Mouse (Mus musculus): Measurements from ENCODE around the gene Adgrb3. TPM values are rescaled to one million over a fixed set of nuclear protein-coding genes. Genes with fewer than 3 reads are reported as not detected.
"Not testable (repeated sequence)": the region's sequence is repeated elsewhere in the genome, so short reads cannot be mapped to it uniquely, and the experiment has no call there.

The Adgrb3 gene
- polyA plus RNA-seq, 2 experiments, result 1.8 to 2.2 TPM

GRCm38 (mm10) chr1:25033155-25034095, 796.1 kb downstream of the Adgrb3 start:
- no peak for TF ChIP-seq POLR2A (IDR thresholded peaks at IDR 0.05; ENCODE audit: borderline replicate concordance, extremely low read depth, insufficient read depth, insufficient read length)
- no peak overlapping the region for H3K4me2 ChIP-seq (replicated peaks; ENCODE audit: low read depth, low read length, severe bottlenecking)
- H3K36me3 ChIP-seq (ENCODE audit: control insufficient read depth, insufficient read depth, low read length), result no peaks in the 10 kb centered on the region
- ATAC-seq (ENCODE audit: low FRiP score, low read depth) (no peak), DNase-seq (ENCODE audit: low spot score) (no peak)
- no peak overlapping the region for H3K4me3 ChIP-seq (replicated peaks; ENCODE audit: low read length)
- H3K27ac ChIP-seq (replicated peaks; ENCODE audit: low read depth, low read length), result no peak overlapping the region
- H3K4me1 ChIP-seq (ENCODE audit: control insufficient read depth, insufficient read depth, low read length), result no peaks in the 10 kb centered on the region
- H3K9me3 ChIP-seq (ENCODE audit: control insufficient read depth, low read length), result no peaks in the 10 kb centered on the region
- H3K27me3 ChIP-seq (ENCODE audit: control insufficient read depth, insufficient read depth, low read length), result no peaks in the 10 kb centered on the region
- WGBS, result 54% methylated on average over 8 of the region's 8 CpGs
- H3K9ac ChIP-seq (ENCODE audit: low read depth, low read length, severe bottlenecking), result no peak overlapping the region

GRCm38 (mm10) chr1:25023156-25023555, 806.4 kb downstream of the Adgrb3 start:
- Histone ChIP-seq H3K27me3 (ENCODE audit: control insufficient read depth, insufficient read depth, low read length) (no peaks in the 10 kb centered on the region), H3K9ac (ENCODE audit: low read depth, low read length, severe bottlenecking) (no peak overlapping the region), H3K36me3 (ENCODE audit: control insufficient read depth, insufficient read depth, low read length) (no peaks in the 10 kb centered on the region), H3K9me3 (ENCODE audit: control insufficient read depth, low read length) (no peaks in the 10 kb centered on the region), H3K27ac (replicated peaks; ENCODE audit: low read depth, low read length) (no peak overlapping the region), H3K4me3 (replicated peaks; ENCODE audit: low read length) (no peak overlapping the region), H3K4me2 (replicated peaks; ENCODE audit: low read depth, low read length, severe bottlenecking) (no peak overlapping the region), H3K4me1 (ENCODE audit: control insufficient read depth, insufficient read depth, low read length) (no peaks in the 10 kb centered on the region)
- DNase-seq (ENCODE audit: low spot score) (no peak), ATAC-seq (ENCODE audit: low FRiP score, low read depth) (no peak)
- TF ChIP-seq POLR2A (IDR thresholded peaks at IDR 0.05; ENCODE audit: borderline replicate concordance, extremely low read depth, insufficient read depth, insufficient read length), result no peak
- WGBS, result 79% methylated on average over 3 of the region's 3 CpGs

- not testable (repeated sequence) for H3K27me3 ChIP-seq (ENCODE audit: control insufficient read depth, insufficient read depth, low read length); ATAC-seq (ENCODE audit: low FRiP score, low read depth); H3K4me1 ChIP-seq (ENCODE audit: control insufficient read depth, insufficient read depth, low read length); H3K4me3 ChIP-seq (replicated peaks; ENCODE audit: low read length); H3K4me2 ChIP-seq (replicated peaks; ENCODE audit: low read depth, low read length, severe bottlenecking); DNase-seq (ENCODE audit: low spot score); H3K9me3 ChIP-seq (ENCODE audit: control insufficient read depth, low read length); H3K36me3 ChIP-seq (ENCODE audit: control insufficient read depth, insufficient read depth, low read length); H3K27ac ChIP-seq (replicated peaks; ENCODE audit: low read depth, low read length); H3K9ac ChIP-seq (ENCODE audit: low read depth, low read length, severe bottlenecking)
- WGBS, result 85% methylated on average over 5 of the region's 8 CpGs
These were observed 811.7 kb downstream of the Adgrb3 start for GRCm38 (mm10) chr1:25017851-25018250.

All from limb, embryonic 14.5 days (tissue).